Mouse (Mus musculus): ENCODE data around the gene Gtf2e1.

Gtf2e1 gene

DNA sequence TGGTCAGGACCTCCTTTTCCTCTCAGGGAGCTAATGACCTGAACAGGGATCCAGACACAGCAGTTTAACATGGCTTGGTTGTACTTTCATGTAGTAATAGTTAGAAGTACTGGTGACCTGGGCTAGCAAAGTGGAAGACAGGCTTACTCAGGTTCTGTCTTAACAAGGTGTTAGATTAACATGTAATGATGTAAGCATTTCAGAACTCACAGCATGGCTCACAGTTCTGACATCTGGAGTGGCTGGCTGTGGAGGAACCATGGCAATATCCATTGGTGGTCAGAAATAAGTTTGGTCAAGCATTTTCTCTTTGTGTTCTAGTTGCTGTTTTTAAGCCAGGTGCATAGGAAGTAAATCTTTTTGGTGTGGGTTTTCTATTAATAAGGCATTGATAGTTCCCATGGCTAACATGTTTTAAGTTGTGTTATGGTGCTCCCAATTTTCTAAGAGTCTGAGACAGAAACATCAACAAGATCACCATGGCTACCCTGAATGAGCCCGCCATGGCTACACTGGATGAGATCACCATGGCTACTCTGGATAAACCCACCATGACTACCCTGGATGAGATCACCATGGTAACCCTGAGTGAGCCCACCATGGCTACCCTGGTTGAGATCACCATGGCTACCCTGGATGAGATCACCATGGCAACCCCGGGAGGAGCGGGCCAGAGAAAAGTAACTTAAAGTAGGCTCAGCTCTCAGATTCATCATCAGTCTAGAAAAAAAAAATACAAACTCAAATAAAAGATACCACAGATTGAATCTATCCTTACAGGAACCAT, 52.6 kb downstream of the Gtf2e1 start:
- no peak for DNase-seq (ENCODE audit: low read depth, low spot score)

DNA sequence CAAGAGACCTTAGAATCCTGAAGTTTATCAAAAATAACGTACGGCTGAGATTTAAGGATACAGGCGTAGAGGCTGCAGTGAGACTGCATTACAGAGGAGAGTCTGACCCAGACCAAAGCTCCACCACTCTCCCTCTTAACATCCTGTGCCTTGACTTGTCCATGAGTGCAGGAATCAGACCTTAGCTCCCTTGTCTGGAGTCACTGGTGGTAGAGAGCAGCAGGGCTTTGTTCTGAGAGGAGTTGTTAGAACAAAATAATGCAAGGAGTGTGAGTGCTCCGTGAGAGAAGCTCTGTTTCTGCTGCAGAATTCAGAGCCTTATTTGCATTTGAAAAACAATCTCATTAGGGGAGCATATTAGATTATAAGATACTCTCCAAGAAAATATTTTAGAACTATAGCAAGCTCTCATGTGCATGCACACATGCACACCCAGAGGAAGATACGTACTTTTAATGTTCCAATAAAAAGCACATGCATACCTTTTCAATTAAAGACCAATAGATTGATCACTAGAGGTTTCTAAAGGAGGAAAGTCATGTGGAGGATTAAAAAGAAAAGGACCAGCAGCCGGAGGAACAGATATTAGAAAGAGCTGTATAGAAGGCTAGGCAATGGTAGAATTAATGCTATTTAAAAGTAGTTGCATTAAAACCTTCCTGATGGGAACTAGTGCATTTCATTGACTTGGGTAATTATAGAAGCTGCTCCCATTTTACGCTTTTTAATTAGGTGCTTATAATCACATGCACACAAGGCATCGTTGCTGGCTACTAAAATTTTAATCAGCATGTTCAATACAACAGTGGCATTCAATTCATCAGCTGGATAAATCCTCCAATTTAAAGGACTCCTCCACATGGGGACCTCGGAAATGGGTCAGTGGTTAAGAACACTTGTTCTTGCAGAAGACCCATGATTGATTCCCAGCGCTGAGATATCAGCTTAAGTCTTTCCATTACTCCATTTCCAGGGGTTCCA, 61.0 kb downstream of the Gtf2e1 start:
- DNase-seq (ENCODE audit: low read depth, low spot score): no peak

DNA sequence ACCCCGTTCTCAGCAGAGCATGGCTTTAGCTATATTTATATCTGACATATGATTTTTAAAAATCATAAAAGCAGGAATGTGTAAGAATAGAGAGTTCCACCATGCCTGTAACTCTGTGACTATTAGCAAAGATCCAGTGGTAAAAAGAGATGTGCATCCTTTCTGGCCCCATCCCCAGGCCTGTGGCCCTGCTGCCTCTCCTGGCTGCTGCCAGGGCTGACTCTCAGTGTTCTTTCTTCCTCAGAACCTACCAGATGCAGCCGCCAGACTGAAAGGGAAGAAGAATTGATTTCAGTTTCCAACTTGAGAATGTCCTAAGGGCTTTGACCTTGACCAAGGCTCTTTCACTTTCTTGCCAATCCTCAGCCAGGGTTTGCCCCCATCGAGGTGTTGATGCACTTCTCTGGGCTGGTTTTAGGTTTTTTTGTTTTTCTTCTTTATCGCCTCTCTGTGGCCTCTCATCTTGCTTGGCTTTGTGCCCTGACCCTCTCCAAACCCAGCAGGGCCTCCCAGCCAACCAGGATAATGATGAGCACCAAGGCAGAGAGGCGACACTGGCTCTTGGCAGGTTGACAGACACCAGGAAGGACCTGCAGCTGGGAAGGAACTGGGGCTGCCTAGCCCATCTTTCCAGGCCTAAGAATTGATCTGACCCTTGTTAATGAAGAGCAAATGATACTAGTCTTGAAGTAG, 66.8 kb downstream of the Gtf2e1 start:
- DNase-seq (ENCODE audit: low read depth, low spot score): no peak

DNA sequence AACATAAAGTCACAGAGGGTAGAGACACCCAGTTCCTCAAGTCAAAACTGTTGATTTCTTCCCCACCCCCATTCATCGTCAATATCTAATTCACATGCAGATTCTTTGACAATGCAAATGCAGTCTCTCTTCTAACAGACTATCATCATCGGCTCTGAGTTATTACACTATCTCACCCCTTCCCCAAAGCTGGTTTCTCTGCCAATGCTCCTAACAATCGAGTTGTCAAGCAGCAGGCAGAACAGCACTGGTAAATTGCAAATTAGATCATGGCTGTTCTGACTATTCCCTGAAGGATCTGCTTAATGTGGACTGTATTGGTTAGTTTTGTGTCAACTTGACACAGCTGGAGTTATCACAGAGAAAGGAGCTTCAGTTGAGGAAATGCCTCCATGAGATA, 70.0 kb downstream of the Gtf2e1 start:
- DNase-seq (ENCODE audit: low read depth, low spot score): no peak

- DNase-seq (ENCODE audit: low read depth, low spot score): no peak
These were observed 75.6 kb downstream of the Gtf2e1 start for GRCm38 (mm10) chr16:37463981-37464380.

GRCm38 (mm10) chr16:37462886-37463285, 76.7 kb downstream of the Gtf2e1 start:
- no peak for DNase-seq (ENCODE audit: low read depth, low spot score)

DNA sequence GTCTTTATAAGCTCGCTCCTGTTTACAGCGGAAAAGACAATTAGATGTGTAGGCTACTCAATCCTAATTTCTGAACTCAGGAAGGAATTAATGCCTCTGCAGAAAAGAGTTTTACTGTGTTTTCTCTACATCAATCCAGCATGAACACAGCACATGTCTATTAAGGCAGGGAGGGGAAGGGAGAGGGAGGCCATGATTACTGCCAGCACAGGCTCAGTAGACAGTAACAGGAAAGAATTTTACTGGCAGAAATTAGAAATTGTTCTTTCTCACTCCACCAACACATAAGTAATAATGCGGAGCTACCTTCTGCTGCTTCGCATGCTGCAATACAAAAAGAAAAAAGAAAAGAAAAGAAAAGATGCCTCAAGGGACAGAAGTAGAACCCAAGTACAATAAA, 78.0 kb downstream of the Gtf2e1 start:
- no peak for DNase-seq (ENCODE audit: low read depth, low spot score)
